Mouse (Mus musculus): Measurements from ENCODE around the gene Rfx3. TPM values are rescaled to one million over a fixed set of nuclear protein-coding genes. Genes with fewer than 3 reads are reported as not detected.

Gene Rfx3
- total and polyA plus RNA-seq, 3 experiments: 1.1 to 62.0 (median 1.8) TPM

GRCm38 (mm10) chr19:27718931-27719330, 292.0 kb downstream of the Rfx3 start:
- no peaks in the 10 kb centered on the region for H3K27me3 ChIP-seq (ENCODE audit: control insufficient read depth in 1 of 2, insufficient read depth in 2 of 2, low read length in 2 of 2)
- DNase-seq (ENCODE audit: low read depth, low spot score): no peak

GRCm38 (mm10) chr19:27716274-27716673, 294.7 kb downstream of the Rfx3 start:
- H3K4me3 ChIP-seq (ENCODE audit: control insufficient read depth in 1 of 2, insufficient read depth in 1 of 2, low read depth in 2 of 2, low read length in 2 of 2): no peak overlapping the region
- TF ChIP-seq NELFE (IDR thresholded peaks at IDR 0.05; ENCODE audit: low read depth, low read length): no peak
- TF ChIP-seq TCF12 (IDR thresholded peaks at IDR 0.05; ENCODE audit: low read depth, low read length): no peak
- TF ChIP-seq TAL1 (IDR thresholded peaks at IDR 0.05; ENCODE audit: low read length): no peak
- no peak for TF ChIP-seq NRF1 (IDR thresholded peaks at IDR 0.05; ENCODE audit: insufficient read depth, low read depth, low read length, poor library complexity, severe bottlenecking)
- TF ChIP-seq USF2 (IDR thresholded peaks at IDR 0.05; ENCODE audit: borderline replicate concordance in 1 of 2, insufficient read depth in 1 of 2, low read depth in 1 of 2, low read length in 2 of 2): no peak
- no peak for TF ChIP-seq CTCF (IDR thresholded peaks at IDR 0.05 in 2 of 3, conservative IDR thresholded peaks at IDR 0.05 in 1 of 3; ENCODE audit: control insufficient read depth in 1 of 3, insufficient read depth in 1 of 3, low read depth in 2 of 3, low read length in 3 of 3, poor library complexity in 1 of 3, severe bottlenecking in 1 of 3)
- TF ChIP-seq USF1 (IDR thresholded peaks at IDR 0.05; ENCODE audit: low read depth, low read length): no peak
- no peak for TF ChIP-seq RAD21 (IDR thresholded peaks at IDR 0.05; ENCODE audit: low read depth, low read length)
- no peak for TF ChIP-seq SIN3A (IDR thresholded peaks at IDR 0.05; ENCODE audit: low read length)
- TF ChIP-seq GABPA (IDR thresholded peaks at IDR 0.05; ENCODE audit: low read depth, low read length): no peak
- no peak for TF ChIP-seq MEF2A (IDR thresholded peaks at IDR 0.05; ENCODE audit: extremely low read depth, insufficient replicate concordance, low read depth, low read length, poor library complexity, severe bottlenecking)
- TF ChIP-seq SMC3 (IDR thresholded peaks at IDR 0.05; ENCODE audit: low read depth, low read length): no peak
- TF ChIP-seq MAX (IDR thresholded peaks at IDR 0.05; ENCODE audit: low read length): no peak
- DNase-seq (ENCODE audit: low read depth, low spot score): no peak

More at GRCm38 (mm10) chr19:27718931-27719330, 292.0 kb downstream of the Rfx3 start:
- Histone ChIP-seq H3K4me1 (ENCODE audit: control insufficient read depth in 1 of 2, insufficient read depth in 2 of 2, low read length in 2 of 2) (no peaks in the 10 kb centered on the region), H3K4me3 (ENCODE audit: control insufficient read depth in 1 of 2, insufficient read depth in 1 of 2, low read depth in 2 of 2, low read length in 2 of 2) (no peak overlapping the region), H3K9me3 (replicated peaks; ENCODE audit: insufficient read depth, low read length) (no peaks in the 10 kb centered on the region), H3K9ac (ENCODE audit: control insufficient read depth, low read depth, low read length, poor library complexity, severe bottlenecking) (no peak overlapping the region), H3K36me3 (ENCODE audit: control insufficient read depth in 1 of 2, insufficient read depth in 2 of 2, low read length in 2 of 2) (no peaks in the 10 kb centered on the region), H3K27ac (ENCODE audit: control insufficient read depth, low read depth, low read length) (no peak overlapping the region), H3K79me2 (ENCODE audit: control insufficient read depth, insufficient read depth, low read length, poor library complexity) (no peaks in the 10 kb centered on the region)
- no peak for TF ChIP-seq CHD1 (IDR thresholded peaks at IDR 0.05; ENCODE audit: low read depth, low read length)
- TF ChIP-seq MYB (IDR thresholded peaks at IDR 0.05; ENCODE audit: low read depth, low read length): no peak
- no peak for TF ChIP-seq ZMIZ1 (IDR thresholded peaks at IDR 0.05; ENCODE audit: low read depth, low read length)
- no peak for TF ChIP-seq UBTF (IDR thresholded peaks at IDR 0.05; ENCODE audit: borderline replicate concordance, insufficient read depth, low read depth, low read length)
- no peak for TF ChIP-seq USF2 (IDR thresholded peaks at IDR 0.05; ENCODE audit: borderline replicate concordance in 1 of 2, insufficient read depth in 1 of 2, low read depth in 1 of 2, low read length in 2 of 2)
- TF ChIP-seq EP300 (IDR thresholded peaks at IDR 0.05; ENCODE audit: low read depth in 1 of 2, low read length in 2 of 2): no peak

More at GRCm38 (mm10) chr19:27716274-27716673, 294.7 kb downstream of the Rfx3 start:
- Histone ChIP-seq H3K27ac (ENCODE audit: control insufficient read depth, low read depth, low read length) (no peak overlapping the region), H3K9ac (ENCODE audit: control insufficient read depth, low read depth, low read length, poor library complexity, severe bottlenecking) (no peak overlapping the region), H3K27me3 (ENCODE audit: control insufficient read depth in 1 of 2, insufficient read depth in 2 of 2, low read length in 2 of 2) (no peaks in the 10 kb centered on the region), H3K4me1 (ENCODE audit: control insufficient read depth in 1 of 2, insufficient read depth in 2 of 2, low read length in 2 of 2) (no peaks in the 10 kb centered on the region), H3K36me3 (ENCODE audit: control insufficient read depth in 1 of 2, insufficient read depth in 2 of 2, low read length in 2 of 2) (no peaks in the 10 kb centered on the region), H3K9me3 (replicated peaks; ENCODE audit: insufficient read depth, low read length) (no peaks in the 10 kb centered on the region), H3K79me2 (ENCODE audit: control insufficient read depth, insufficient read depth, low read length, poor library complexity) (no peaks in the 10 kb centered on the region)
